Mouse (Mus musculus): ENCODE measurements around the gene Ern1.

GRCm38 (mm10) chr11:106440318-106440717, 47.3 kb downstream of the Ern1 start:
- no peak for TF ChIP-seq CTCF (IDR thresholded peaks at IDR 0.05; ENCODE audit: low read depth, low read length)
- TF ChIP-seq POLR2A (IDR thresholded peaks at IDR 0.05; ENCODE audit: extremely low read depth, insufficient read depth, low read length) = no peak

Measured in liver, adult 2 months (tissue).